Comparison of ENCODE assay signal across 10 mouse cellular contexts in the genomic region with DNA sequence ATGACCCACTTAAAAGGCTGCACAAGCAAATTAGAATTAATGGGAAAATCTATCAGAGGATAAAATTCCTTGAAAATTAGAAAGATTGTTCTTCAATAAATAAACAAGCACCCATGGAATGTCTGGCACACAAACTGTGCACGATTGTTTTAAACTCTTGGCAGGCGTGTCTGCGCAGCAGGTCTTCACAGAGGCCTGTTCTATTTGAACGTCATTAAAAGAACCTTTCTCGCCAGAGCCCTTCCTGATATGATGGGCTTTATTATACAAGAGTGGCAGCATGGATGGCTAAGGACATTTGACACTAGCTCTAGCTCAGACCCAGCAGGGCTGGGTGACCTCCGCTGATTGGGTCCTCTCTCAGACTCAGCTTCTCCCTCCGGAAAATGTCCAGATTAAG.
A peak's percentile ranks its signal among the peaks of the same experiment; 100 is the strongest.
DNase-seq lines count a peak whose midpoint lies in the region; ATAC-seq and TF ChIP-seq lines count a peak whose summit lies in the region.
"Had no signal": no experiment of that assay in that cellular context is flagged by ENCODE, and none has a peak within 500 bp of the region (broad histone marks: within the 10 kb centered on the region; RNA-seq: fewer than 3 reads in every experiment).

No protein-coding gene starts in this region.

- H3K27ac ChIP-seq in hindbrain, embryonic 13.5 days, result 0 out of 2 replicates have a peak overlapping the region, but pooled peaks have one; percentile 15
- H3K27ac ChIP-seq in hindbrain, postnatal 0 days, result no peak overlapping the region
- H3K27ac ChIP-seq in midbrain, embryonic 11.5 days (ENCODE audit: low read depth, low read length), result no peak overlapping the region
- H3K27ac ChIP-seq in midbrain, embryonic 15.5 days, result no peak overlapping the region
- H3K27ac ChIP-seq in kidney, embryonic 16.5 days (ENCODE audit: low read length), result peak overlapping the region; percentile 67
- H3K27ac ChIP-seq: liver, embryonic 14.5 days had no signal

- TF ChIP-seq CTCF in hindbrain, postnatal 0 days (IDR thresholded peaks at IDR 0.05; ENCODE audit: low read depth), result no peak

- peaks cover 16% of the 10 kb centered on the region; the same call in 1 of the 2 replicates for H3K4me1 ChIP-seq in hindbrain, embryonic 13.5 days (replicated peaks)
- no peaks in the 10 kb centered on the region for H3K4me1 ChIP-seq in hindbrain, postnatal 0 days (ENCODE audit: insufficient read depth, low read length)
- no peaks in the 10 kb centered on the region for H3K4me1 ChIP-seq in midbrain, embryonic 11.5 days (ENCODE audit: control insufficient read depth, insufficient read depth, low read length)
- H3K4me1 ChIP-seq in midbrain, embryonic 15.5 days, result no peaks in the 10 kb centered on the region
- peaks cover 25% of the 10 kb centered on the region for H3K4me1 ChIP-seq in kidney, embryonic 16.5 days (ENCODE audit: insufficient read depth, low read length)

- WGBS in hindbrain, embryonic 13.5 days, result 64% methylated on average over 7 of the region's 7 CpGs
- WGBS in hindbrain, postnatal 0 days, result 48% methylated on average over 7 of the region's 7 CpGs
- 72% methylated on average over 7 of the region's 7 CpGs for WGBS in midbrain, embryonic 11.5 days
- WGBS in midbrain, embryonic 15.5 days, result 57% methylated on average over 7 of the region's 7 CpGs
- 51% methylated on average over 7 of the region's 7 CpGs for WGBS in kidney, embryonic 16.5 days

- no peaks in the 10 kb centered on the region for H3K36me3 ChIP-seq in hindbrain, embryonic 13.5 days
- no peaks in the 10 kb centered on the region for H3K36me3 ChIP-seq in hindbrain, postnatal 0 days (ENCODE audit: insufficient read depth, low read length)
- no peaks in the 10 kb centered on the region for H3K36me3 ChIP-seq in midbrain, embryonic 11.5 days (ENCODE audit: control insufficient read depth, insufficient read depth, low read length)
- no peaks in the 10 kb centered on the region for H3K36me3 ChIP-seq in midbrain, embryonic 15.5 days (replicated peaks)
- no peaks in the 10 kb centered on the region for H3K36me3 ChIP-seq in kidney, embryonic 16.5 days (ENCODE audit: insufficient read depth, low read length)

- no peak overlapping the region for H3K4me3 ChIP-seq in hindbrain, embryonic 13.5 days
- H3K4me3 ChIP-seq in hindbrain, postnatal 0 days (ENCODE audit: low read length), result no peak overlapping the region
- H3K4me3 ChIP-seq in midbrain, embryonic 11.5 days (ENCODE audit: low read depth, low read length), result no peak overlapping the region
- H3K4me3 ChIP-seq in midbrain, embryonic 15.5 days, result no peak overlapping the region
- H3K4me3 ChIP-seq in kidney, embryonic 16.5 days (ENCODE audit: low read length), result no peak overlapping the region

- no peak for ATAC-seq in hindbrain, embryonic 13.5 days (ENCODE audit: low FRiP score)
- ATAC-seq in hindbrain, postnatal 0 days, result no peak
- ATAC-seq in midbrain, embryonic 11.5 days (ENCODE audit: low FRiP score), result no peak
- no peak for ATAC-seq in midbrain, embryonic 15.5 days (replicated peaks)
- ATAC-seq in kidney, embryonic 16.5 days (ENCODE audit: low FRiP score, low TSS enrichment), result no peak

- H3K9me3 ChIP-seq in hindbrain, embryonic 13.5 days, result no peaks in the 10 kb centered on the region
- H3K9me3 ChIP-seq in hindbrain, postnatal 0 days (ENCODE audit: low read length), result no peaks in the 10 kb centered on the region
- H3K9me3 ChIP-seq in midbrain, embryonic 11.5 days (ENCODE audit: control insufficient read depth, low read length), result no peaks in the 10 kb centered on the region
- H3K9me3 ChIP-seq in midbrain, embryonic 15.5 days, result no peaks in the 10 kb centered on the region
- H3K9me3 ChIP-seq in kidney, embryonic 16.5 days (ENCODE audit: low read length), result no peaks in the 10 kb centered on the region

- no peak overlapping the region for H3K9ac ChIP-seq in hindbrain, embryonic 13.5 days
- no peak overlapping the region for H3K9ac ChIP-seq in hindbrain, postnatal 0 days (replicated peaks; ENCODE audit: low read length)
- no peak overlapping the region for H3K9ac ChIP-seq in midbrain, embryonic 11.5 days (ENCODE audit: low read length)
- H3K9ac ChIP-seq in midbrain, embryonic 15.5 days, result no peak overlapping the region
- H3K9ac ChIP-seq in kidney, embryonic 16.5 days (replicated peaks; ENCODE audit: low read length), result no peak overlapping the region
- H3K9ac ChIP-seq: liver, embryonic 14.5 days had no signal

- H3K27me3 ChIP-seq in hindbrain, embryonic 13.5 days, result no peaks in the 10 kb centered on the region
- no peaks in the 10 kb centered on the region for H3K27me3 ChIP-seq in hindbrain, postnatal 0 days (ENCODE audit: insufficient read depth, low read length)
- no peaks in the 10 kb centered on the region for H3K27me3 ChIP-seq in midbrain, embryonic 11.5 days (ENCODE audit: control insufficient read depth, insufficient read depth, low read length)
- H3K27me3 ChIP-seq in midbrain, embryonic 15.5 days (replicated peaks), result no peaks in the 10 kb centered on the region
- H3K27me3 ChIP-seq in kidney, embryonic 16.5 days (ENCODE audit: insufficient read depth, low read length), result no peaks in the 10 kb centered on the region

- DNase-seq in hindbrain, postnatal 0 days (ENCODE audit: low spot score), result no peak
- DNase-seq in midbrain, embryonic 11.5 days (ENCODE audit: low spot score, missing footprints), result peak; percentile 66
- peak; percentile 6 for DNase-seq in retina, adult 2 months (ENCODE audit: low read depth, low spot score)
- DNase-seq in cerebellum, adult 11-12 months, result no peak
- DNase-seq in thymus, adult 18-20 months, result no peak
- DNase-seq: adrenal gland, postnatal 10 days had no signal

- no peak overlapping the region for H3K4me2 ChIP-seq in hindbrain, embryonic 13.5 days
- no peak overlapping the region for H3K4me2 ChIP-seq in hindbrain, postnatal 0 days (ENCODE audit: low read depth, low read length)
- H3K4me2 ChIP-seq in midbrain, embryonic 11.5 days, result no peak overlapping the region
- H3K4me2 ChIP-seq in midbrain, embryonic 15.5 days, result no peak overlapping the region
- no peak overlapping the region for H3K4me2 ChIP-seq in kidney, embryonic 16.5 days (replicated peaks; ENCODE audit: low read depth, low read length)

Comparison
In these comparisons a context has a peak if more than half of its experiments do, and no peak if none do; other contexts are left out.
1. H3K27ac ChIP-seq: peak in hindbrain, embryonic 13.5 days (single experiment) and kidney, embryonic 16.5 days (single experiment); none in hindbrain, postnatal 0 days (single experiment), midbrain, embryonic 11.5 days (single experiment) and midbrain, embryonic 15.5 days (single experiment).
2. DNase-seq: peak in midbrain, embryonic 11.5 days (single experiment) and retina, adult 2 months (single experiment); none in hindbrain, postnatal 0 days (single experiment), cerebellum, adult 11-12 months (single experiment) and thymus, adult 18-20 months (0 of 2).